Mouse (Mus musculus) right cerebral cortex, postnatal 10 days (tissue): Measurements from ENCODE around the gene Rbms3.

Experiments
- DNase-seq, 2 experiments: peaks; one replicate each; pipeline ENCODE4 v3.0.0; 2021; ENCODE audit warnings: low spot score in 2 of 2

Rbms3 gene

GRCm38 (mm10) chr9:117629771-117630170 lies at the start of gene Rbms3:
TSS of gene Rbms3 (minus strand) at chr9:117629913.
- no peak for DNase-seq

GRCm38 (mm10) chr9:117673311-117673710 lies 43.6 kb upstream of the Rbms3 start:
- no peak for DNase-seq

GRCm38 (mm10) chr9:117654626-117655025 lies 24.9 kb upstream of the Rbms3 start:
- DNase-seq: no peak

GRCm38 (mm10) chr9:117653641-117654040 lies 23.9 kb upstream of the Rbms3 start:
- no peak for DNase-seq

GRCm38 (mm10) chr9:117646131-117646530 lies 16.4 kb upstream of the Rbms3 start:
- DNase-seq: no peak

- peak; percentile 36 to 55 for DNase-seq
Measured at GRCm38 (mm10) chr9:117641090-117641782, 11.5 kb upstream of the Rbms3 start.

- no peak for DNase-seq
Measured at GRCm38 (mm10) chr9:117638623-117639185, 9.0 kb upstream of the Rbms3 start.

GRCm38 (mm10) chr9:117636492-117636891 lies 6.8 kb upstream of the Rbms3 start:
- no peak for DNase-seq

- no peak for DNase-seq
Measured at GRCm38 (mm10) chr9:117627173-117627572, 2.5 kb downstream of the Rbms3 start.

- peak in 1 of 2 experiments; percentile 18 for DNase-seq
Measured at GRCm38 (mm10) chr9:117600781-117601180, 28.9 kb downstream of the Rbms3 start.

- DNase-seq: no peak
Measured at GRCm38 (mm10) chr9:117599341-117599740, 30.4 kb downstream of the Rbms3 start.

- DNase-seq: no peak
Measured at GRCm38 (mm10) chr9:117596162-117596561, 33.6 kb downstream of the Rbms3 start.

GRCm38 (mm10) chr9:117585345-117585744 lies 44.4 kb downstream of the Rbms3 start:
- no peak for DNase-seq

GRCm38 (mm10) chr9:117583638-117584037 lies 46.1 kb downstream of the Rbms3 start:
- DNase-seq: peak; percentile 35

GRCm38 (mm10) chr9:117582591-117582990 lies 47.1 kb downstream of the Rbms3 start:
- no peak for DNase-seq

- no peak for DNase-seq
Measured at GRCm38 (mm10) chr9:117571186-117571855, 58.4 kb downstream of the Rbms3 start.

- DNase-seq: no peak
Measured at GRCm38 (mm10) chr9:117570240-117570821, 59.4 kb downstream of the Rbms3 start.

GRCm38 (mm10) chr9:117566293-117566692 lies 63.4 kb downstream of the Rbms3 start:
- no peak for DNase-seq

GRCm38 (mm10) chr9:117558562-117558961 lies 71.2 kb downstream of the Rbms3 start:
- DNase-seq: no peak

- no peak for DNase-seq
Measured at GRCm38 (mm10) chr9:117554356-117554755, 75.4 kb downstream of the Rbms3 start.

- no peak for DNase-seq
Measured at GRCm38 (mm10) chr9:117529281-117529680, 100.4 kb downstream of the Rbms3 start.

GRCm38 (mm10) chr9:117508941-117509340 lies 120.8 kb downstream of the Rbms3 start:
- DNase-seq: no peak

GRCm38 (mm10) chr9:117491866-117492265 lies 137.8 kb downstream of the Rbms3 start:
- DNase-seq: no peak
